Mouse (Mus musculus) erythroblast, embryonic 14.5 days (primary cell): Measurements from ENCODE around the gene Foxc1.

Experiments
- GATA1 ChIP-seq: IDR thresholded peaks from 2 replicates; pipeline ENCODE4 v1.6.1; 2012; ENCODE audit warnings: low read length, inconsistent platforms, mixed read lengths
- TAL1 ChIP-seq: IDR thresholded peaks from 3 replicates; pipeline ENCODE4 v1.6.1; 2012; ENCODE audit warnings: low read length, inconsistent platforms, mixed read lengths

DNA sequence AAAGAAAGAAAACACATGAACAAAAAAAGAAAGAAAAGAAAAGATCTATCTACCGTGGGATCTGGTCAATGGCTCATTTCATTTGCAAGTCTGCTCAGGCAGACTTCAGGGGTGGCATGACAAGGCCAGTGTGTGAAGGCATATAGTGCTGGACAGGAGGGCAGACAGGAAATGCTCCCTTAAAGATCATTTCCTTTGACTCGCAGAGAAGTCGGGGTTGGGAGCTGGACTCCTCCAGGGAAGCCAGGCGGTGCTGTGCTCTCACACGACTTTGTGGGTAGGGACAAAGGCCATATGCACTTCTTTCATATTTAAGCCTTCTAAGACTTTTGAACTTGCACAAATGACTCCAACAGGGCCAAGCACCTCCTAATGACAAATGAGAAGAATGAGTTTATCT is 16.9 kb downstream of the Foxc1 start:
- TF ChIP-seq GATA1 (no peak), TAL1 (no peak)
